Mouse (Mus musculus): ENCODE results near the gene Pnpla1. TPM values are rescaled to one million over a fixed set of nuclear protein-coding genes. Genes with fewer than 3 reads are reported as not detected.

The Pnpla1 gene
- total and polyA plus RNA-seq, 3 experiments = not detected

- DNase-seq (ENCODE audit: extremely low read depth) = no peak
- Histone ChIP-seq H3K9ac (ENCODE audit: insufficient read depth, low read depth) (no peak overlapping the region), H3K4me2 (ENCODE audit: insufficient read depth, low read depth, poor library complexity, severe bottlenecking) (no peak overlapping the region), H3K4me3 (replicated peaks in 1 of 3; ENCODE audit: low read depth in 2 of 3, low read length in 2 of 3, poor library complexity in 1 of 3) (no peak overlapping the region), H3K27me3 (replicated peaks) (peaks cover 18% of the 10 kb centered on the region), H3K4me1 (ENCODE audit: control insufficient read depth in 1 of 2, insufficient read depth in 2 of 2) (peaks cover 0 to 6% of the 10 kb centered on the region in 2 experiments; a peak in 1 of 4 replicates), H3K36me3 (replicated peaks in 1 of 2; ENCODE audit: control insufficient read depth in 1 of 2, insufficient read depth in 1 of 2, low read length in 1 of 2) (no peaks in the 10 kb centered on the region), H3K79me2 (replicated peaks; ENCODE audit: control insufficient read depth, extremely low read depth, insufficient read depth, poor library complexity, severe bottlenecking) (no peaks in the 10 kb centered on the region), H3K9me3 (replicated peaks; ENCODE audit: low read length) (peaks cover 4% of the 10 kb centered on the region), H3K27ac (ENCODE audit: insufficient read depth, low read depth) (no peak overlapping the region)
- dilution Hi-C loops (cut with MboI; ENCODE audit: extremely low pct_ligation_motif_present, extremely low pct_unique_long_range_greater_than_20kb, low sequenced_read_pairs) (no loop called here), in situ Hi-C loops (cut with MboI; ENCODE audit: low pct_ligation_motif_present, low pct_unique_long_range_greater_than_20kb, low sequenced_read_pairs) (loop anchor here (10.0 kb wide), 1 partner anchor 97 kb away; no protein-coding TSS in a partner anchor)
- TF ChIP-seq CHD1 (IDR thresholded peaks at IDR 0.05; ENCODE audit: low read depth, low read length) (no peak), POLR2A (IDR thresholded peaks at IDR 0.05; ENCODE audit: low read depth, low read length) (no peak), POLR2AphosphoS2 (IDR thresholded peaks at IDR 0.05; ENCODE audit: low read depth, low read length) (no peak), E2F4 (IDR thresholded peaks at IDR 0.05; ENCODE audit: insufficient replicate concordance, low read depth, low read length) (no peak), HCFC1 (IDR thresholded peaks at IDR 0.05; ENCODE audit: low read depth, low read length) (no peak), MXI1 (IDR thresholded peaks at IDR 0.05; ENCODE audit: low read depth, low read length) (no peak), BHLHE40 (IDR thresholded peaks at IDR 0.05; ENCODE audit: low read depth, low read length) (no peak), RAD21 (IDR thresholded peaks at IDR 0.05; ENCODE audit: low read depth, low read length) (no peak), MEF2A (IDR thresholded peaks at IDR 0.05; ENCODE audit: borderline replicate concordance, low read depth, low read length) (no peak), GABPA (IDR thresholded peaks at IDR 0.05; ENCODE audit: insufficient replicate concordance, low read depth, low read length) (no peak), SMC3 (IDR thresholded peaks at IDR 0.05; ENCODE audit: low read depth, low read length) (no peak)
Measured at GRCm38 (mm10) chr17:28871831-28872230, 13.6 kb downstream of the Pnpla1 start.

- Histone ChIP-seq H3K9me3 (replicated peaks; ENCODE audit: low read length) (peaks cover 4% of the 10 kb centered on the region), H3K27ac (ENCODE audit: insufficient read depth, low read depth) (no peak overlapping the region), H3K36me3 (replicated peaks in 1 of 2; ENCODE audit: control insufficient read depth in 1 of 2, insufficient read depth in 1 of 2, low read length in 1 of 2) (no peaks in the 10 kb centered on the region), H3K4me3 (replicated peaks in 1 of 3; ENCODE audit: low read depth in 2 of 3, low read length in 2 of 3, poor library complexity in 1 of 3) (no peak overlapping the region), H3K27me3 (replicated peaks) (peaks cover 18% of the 10 kb centered on the region), H3K79me2 (replicated peaks; ENCODE audit: control insufficient read depth, extremely low read depth, insufficient read depth, poor library complexity, severe bottlenecking) (no peaks in the 10 kb centered on the region), H3K9ac (ENCODE audit: insufficient read depth, low read depth) (no peak overlapping the region), H3K4me1 (ENCODE audit: control insufficient read depth in 1 of 2, insufficient read depth in 2 of 2) (peaks cover 0 to 6% of the 10 kb centered on the region in 2 experiments; a peak in 1 of 4 replicates), H3K4me2 (ENCODE audit: insufficient read depth, low read depth, poor library complexity, severe bottlenecking) (no peak overlapping the region)
- no peak for TF ChIP-seq ZMIZ1 (IDR thresholded peaks at IDR 0.05; ENCODE audit: low read depth, low read length)
- TF ChIP-seq NRF1 (IDR thresholded peaks at IDR 0.05; ENCODE audit: low read depth, low read length) = no peak
- TF ChIP-seq MXI1 (IDR thresholded peaks at IDR 0.05; ENCODE audit: low read depth, low read length) = no peak
- TF ChIP-seq POLR2AphosphoS2 (IDR thresholded peaks at IDR 0.05; ENCODE audit: low read depth, low read length) = no peak
- TF ChIP-seq MEF2A (IDR thresholded peaks at IDR 0.05; ENCODE audit: borderline replicate concordance, low read depth, low read length) = no peak
- TF ChIP-seq ZKSCAN1 (IDR thresholded peaks at IDR 0.05; ENCODE audit: borderline replicate concordance, low read depth, low read length) = no peak
- no peak for TF ChIP-seq CHD1 (IDR thresholded peaks at IDR 0.05; ENCODE audit: low read depth, low read length)
- TF ChIP-seq SMC3 (IDR thresholded peaks at IDR 0.05; ENCODE audit: low read depth, low read length) = no peak
- TF ChIP-seq RCOR1 (conservative IDR thresholded peaks at IDR 0.05; ENCODE audit: low read depth, low read length) = no peak
- TF ChIP-seq JUN (IDR thresholded peaks at IDR 0.05; ENCODE audit: insufficient read depth, low read depth, low read length) = no peak
- no peak for TF ChIP-seq ZNF384 (IDR thresholded peaks at IDR 0.05; ENCODE audit: low read depth, low read length)
- no peak for TF ChIP-seq ETS1 (conservative IDR thresholded peaks at IDR 0.05; ENCODE audit: low read depth, low read length)
- no peak for TF ChIP-seq RAD21 (IDR thresholded peaks at IDR 0.05; ENCODE audit: low read depth, low read length)
- dilution Hi-C loops (cut with MboI; ENCODE audit: extremely low pct_ligation_motif_present, extremely low pct_unique_long_range_greater_than_20kb, low sequenced_read_pairs) (no loop called here), in situ Hi-C loops (cut with MboI; ENCODE audit: low pct_ligation_motif_present, low pct_unique_long_range_greater_than_20kb, low sequenced_read_pairs) (loop anchor here (10.0 kb wide), 1 partner anchor 98 kb away; no protein-coding TSS in a partner anchor)
- DNase-seq (ENCODE audit: extremely low read depth) = no peak
Measured at GRCm38 (mm10) chr17:28872322-28872721, 14.1 kb downstream of the Pnpla1 start.

Measured in CH12.LX (cell line).